Mouse (Mus musculus) left cerebral cortex, adult 11 months (tissue): ENCODE data around the gene Stk39.

Experiments
- DNase-seq: peaks from one replicate; pipeline ENCODE4 v3.0.0; 2022; ENCODE audit warnings: low spot score

Gene Stk39

GRCm38 (mm10) chr2:68458115-68458514 lies 14.0 kb downstream of the Stk39 start:
- no peak for DNase-seq

GRCm38 (mm10) chr2:68457455-68458032 lies 14.5 kb downstream of the Stk39 start:
- DNase-seq, result no peak

GRCm38 (mm10) chr2:68456899-68457298 lies 15.2 kb downstream of the Stk39 start:
- no peak for DNase-seq

DNA sequence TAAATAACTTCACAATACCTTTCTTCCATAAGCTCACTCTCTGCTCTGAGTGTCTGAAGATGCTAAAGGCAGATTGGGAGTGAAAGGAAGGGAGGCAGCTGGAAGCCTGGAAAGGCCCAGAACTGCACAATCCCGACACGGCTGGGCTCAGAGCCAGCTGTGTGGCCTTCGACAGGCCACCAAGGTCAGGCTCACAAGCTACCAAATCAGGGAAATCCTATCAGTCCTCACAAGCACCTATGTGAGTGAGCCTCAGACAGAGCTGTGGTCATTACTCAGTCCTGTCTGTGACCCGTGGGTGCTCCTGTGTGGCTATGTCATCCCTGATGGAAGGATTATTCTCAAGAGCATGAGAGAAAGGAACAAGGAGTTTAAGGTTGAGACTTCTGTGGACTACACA lies 19.7 kb downstream of the Stk39 start:
- no peak for DNase-seq

DNA sequence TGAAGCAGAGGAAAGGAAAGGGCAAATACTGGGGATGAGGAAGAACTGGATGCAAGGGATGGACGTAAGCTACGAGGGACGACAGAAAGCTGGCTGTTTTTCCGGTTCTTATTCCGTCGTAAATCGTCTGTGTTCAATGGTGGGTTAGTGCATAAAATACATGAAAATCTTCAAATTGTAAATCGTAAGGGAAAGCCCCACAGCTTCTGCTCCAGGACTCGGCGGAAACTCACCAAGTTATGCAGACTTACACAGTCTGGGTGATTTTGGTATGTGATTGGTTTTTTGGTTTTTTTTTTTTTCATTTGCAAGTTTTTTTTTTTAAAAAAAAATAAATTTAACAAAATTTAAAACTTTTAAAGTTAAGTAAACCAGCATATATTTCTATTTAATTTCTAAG lies 24.0 kb downstream of the Stk39 start:
- DNase-seq, result no peak

GRCm38 (mm10) chr2:68443141-68443540 lies 28.9 kb downstream of the Stk39 start:
- no peak for DNase-seq

DNA sequence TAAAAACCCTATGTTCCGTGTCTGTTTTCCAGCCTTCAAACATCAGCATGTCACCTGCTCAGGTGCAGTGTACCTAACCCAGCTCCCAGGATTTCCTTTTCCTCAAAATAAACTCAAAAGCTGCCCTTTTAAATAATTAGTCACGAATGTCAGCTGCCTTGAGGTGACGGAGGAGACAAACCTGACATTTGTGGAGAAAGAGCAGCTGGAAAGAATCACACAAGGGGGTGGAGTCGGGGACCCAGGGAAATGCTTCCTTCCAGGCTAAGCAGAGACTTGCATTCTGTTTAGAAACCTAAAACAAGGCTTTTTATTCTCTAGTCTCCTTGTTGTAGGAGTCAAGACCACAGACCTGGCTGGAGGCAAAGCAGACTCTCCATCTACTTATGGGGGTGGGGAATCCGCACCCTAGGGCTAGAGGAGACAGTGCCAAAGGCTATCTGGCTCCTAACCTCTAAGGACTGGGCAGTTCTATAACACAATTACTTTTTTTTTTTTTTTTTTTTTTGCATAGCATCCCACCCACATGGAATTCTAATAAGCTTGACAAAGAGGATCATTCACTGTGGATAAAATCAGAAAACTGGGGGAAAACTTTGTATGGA lies 29.9 kb downstream of the Stk39 start:
- DNase-seq, result no peak

- no peak for DNase-seq
Observed at GRCm38 (mm10) chr2:68439614-68440013, 32.5 kb downstream of the Stk39 start.

- DNase-seq, result no peak
Observed at GRCm38 (mm10) chr2:68437920-68438319, 34.1 kb downstream of the Stk39 start.

DNA sequence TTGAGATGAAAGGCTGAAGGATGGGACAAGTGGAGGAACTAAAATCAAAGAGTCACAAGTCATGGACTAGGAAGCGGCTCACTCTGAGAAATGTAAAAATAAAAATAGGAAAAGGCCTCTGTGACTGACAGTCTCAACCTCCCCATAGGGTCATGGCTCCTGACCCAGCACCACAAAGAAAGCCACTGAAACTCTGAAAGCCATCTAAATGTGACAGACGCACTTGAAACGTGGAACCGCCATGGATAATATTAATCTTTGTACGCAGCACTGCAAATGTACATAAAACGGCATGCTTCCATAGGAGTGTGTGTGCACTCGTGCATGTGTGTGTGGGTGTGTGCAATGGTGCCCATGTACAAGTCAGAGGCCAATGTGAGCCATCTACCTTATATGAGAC lies 34.9 kb downstream of the Stk39 start:
- DNase-seq, result no peak

DNA sequence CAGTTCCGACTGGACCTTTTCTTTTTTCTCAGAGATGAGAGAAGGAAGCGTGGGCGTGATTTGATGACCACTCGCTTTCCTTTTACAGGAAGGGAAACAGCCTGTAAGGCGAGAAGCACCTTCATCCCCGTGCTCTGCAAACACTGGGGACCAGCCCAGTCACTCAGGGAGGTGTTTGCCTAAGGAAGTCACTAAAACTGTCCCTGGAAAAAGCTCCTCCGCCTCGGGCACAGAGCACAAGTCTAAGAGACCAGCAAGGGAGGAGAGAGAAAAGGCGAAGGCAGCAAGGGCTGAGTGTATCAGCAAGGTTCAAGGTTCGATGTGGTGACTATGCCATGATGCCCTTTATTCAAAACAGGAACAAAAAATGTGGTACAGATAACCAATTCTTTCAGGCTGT lies 35.8 kb downstream of the Stk39 start:
- DNase-seq, result no peak

- DNase-seq, result no peak
Observed at GRCm38 (mm10) chr2:68435494-68436255, 36.4 kb downstream of the Stk39 start.

- DNase-seq, result no peak
Observed at GRCm38 (mm10) chr2:68434997-68435396, 37.1 kb downstream of the Stk39 start.

GRCm38 (mm10) chr2:68434576-68434975 lies 37.5 kb downstream of the Stk39 start:
- no peak for DNase-seq

DNA sequence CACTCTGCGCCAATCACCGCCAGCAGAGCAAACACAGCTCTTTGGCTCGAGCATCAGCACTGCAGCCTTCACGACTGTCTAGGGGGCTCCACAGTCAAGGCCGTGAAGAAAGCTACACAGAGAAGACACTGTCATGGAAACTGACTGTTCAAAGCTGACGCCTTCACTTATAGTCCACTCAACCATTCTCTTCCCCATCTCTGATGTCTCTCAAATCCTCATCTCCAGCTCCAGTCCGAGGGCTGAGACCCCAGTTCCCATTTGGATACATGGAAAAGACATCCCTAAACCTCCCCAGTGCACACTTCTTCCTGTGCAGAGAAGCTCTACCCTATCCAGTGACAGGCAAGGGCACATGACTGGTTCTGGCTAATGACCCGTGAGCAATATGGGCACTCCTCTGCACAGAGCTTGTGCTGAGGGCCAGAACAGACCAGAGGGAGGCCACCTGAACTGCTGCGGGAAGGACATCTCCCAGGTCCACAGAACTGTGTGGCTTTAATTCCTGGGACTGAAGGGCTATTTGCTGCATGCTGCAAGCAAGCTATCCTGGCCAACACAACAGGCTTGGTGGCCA lies 38.2 kb downstream of the Stk39 start:
- no peak for DNase-seq

DNA sequence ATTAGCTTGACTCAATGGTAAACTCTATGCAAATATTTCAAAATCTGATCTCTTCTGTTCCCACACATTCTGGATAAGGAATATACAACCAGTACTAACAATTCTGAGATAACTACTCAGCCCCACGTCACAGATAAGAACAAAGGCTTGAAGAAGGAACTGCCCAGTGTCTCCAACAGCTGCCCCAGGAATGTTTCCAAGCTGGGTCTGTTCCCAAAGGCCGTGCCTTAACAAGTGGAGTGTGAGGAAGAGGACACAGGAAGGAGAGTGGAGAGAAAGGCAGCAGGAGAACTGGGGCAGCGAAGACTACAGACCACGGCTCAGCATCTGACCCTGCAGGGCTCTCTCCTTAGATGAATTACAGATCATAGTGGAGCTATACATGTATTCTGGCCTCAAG lies 39.2 kb downstream of the Stk39 start:
- DNase-seq, result no peak

DNA sequence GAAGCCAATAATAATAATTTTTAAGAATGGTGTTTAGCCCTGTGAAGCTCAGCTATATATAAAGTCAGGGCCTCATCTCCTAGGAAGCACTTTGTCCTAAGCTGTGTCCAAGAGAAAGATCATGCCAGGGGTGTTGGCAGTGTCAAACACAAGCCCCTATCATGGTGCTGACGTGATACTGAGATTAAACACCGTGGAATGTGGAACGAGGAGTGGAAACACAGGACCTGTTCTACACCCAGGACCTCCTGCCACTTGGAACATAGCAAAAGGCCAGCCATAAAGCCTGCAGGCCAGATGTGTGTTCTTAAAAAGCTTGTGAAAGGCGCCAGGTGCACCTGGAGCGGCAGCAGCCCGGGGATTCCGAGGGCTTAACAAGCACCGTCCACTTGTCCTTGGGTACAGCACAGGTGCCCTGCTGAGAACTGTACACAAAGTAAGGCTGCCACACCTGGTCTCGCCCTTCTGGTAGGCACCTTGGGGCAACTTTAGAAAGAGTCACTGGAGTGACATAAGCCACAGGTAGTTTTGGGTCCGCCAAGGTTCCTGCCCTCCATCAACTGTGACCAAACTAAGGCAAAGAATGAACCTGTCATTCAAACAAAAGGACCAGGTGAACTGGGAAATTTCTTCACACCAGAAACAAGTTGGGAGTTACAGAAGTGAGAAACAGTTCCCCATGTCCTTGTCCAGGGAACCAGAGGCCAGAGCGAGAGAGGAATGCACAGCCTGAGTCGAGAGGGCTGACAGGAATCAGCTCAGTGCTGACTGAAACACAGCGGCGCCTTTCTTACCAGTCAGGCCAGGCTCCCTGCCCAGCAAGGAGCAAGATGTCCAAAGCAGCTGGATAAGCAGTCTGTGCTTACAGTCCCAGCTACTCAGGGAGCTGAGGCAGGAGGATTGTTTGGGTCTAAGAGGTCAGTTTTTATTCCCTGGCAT lies 40.8 kb downstream of the Stk39 start:
- DNase-seq, result no peak

DNA sequence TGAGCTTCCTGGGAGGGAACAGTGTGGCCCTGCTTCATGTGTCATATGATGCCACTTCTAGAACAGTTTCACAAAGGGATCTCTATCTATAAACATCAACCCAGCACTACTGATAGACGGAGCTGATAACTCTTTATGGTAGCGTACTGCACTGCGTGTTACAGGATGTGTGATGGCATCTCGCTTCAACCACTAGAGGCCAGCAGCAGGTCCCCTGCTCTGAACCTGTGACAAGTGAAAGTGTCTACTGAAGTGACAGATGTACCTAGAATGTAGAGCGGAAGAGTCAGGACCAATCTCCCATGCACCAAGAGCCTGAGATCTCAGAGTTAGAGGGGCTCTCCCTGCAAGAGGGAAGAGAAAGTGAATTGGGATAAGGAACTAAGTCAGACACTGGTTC lies 41.6 kb downstream of the Stk39 start:
- no peak for DNase-seq

DNA sequence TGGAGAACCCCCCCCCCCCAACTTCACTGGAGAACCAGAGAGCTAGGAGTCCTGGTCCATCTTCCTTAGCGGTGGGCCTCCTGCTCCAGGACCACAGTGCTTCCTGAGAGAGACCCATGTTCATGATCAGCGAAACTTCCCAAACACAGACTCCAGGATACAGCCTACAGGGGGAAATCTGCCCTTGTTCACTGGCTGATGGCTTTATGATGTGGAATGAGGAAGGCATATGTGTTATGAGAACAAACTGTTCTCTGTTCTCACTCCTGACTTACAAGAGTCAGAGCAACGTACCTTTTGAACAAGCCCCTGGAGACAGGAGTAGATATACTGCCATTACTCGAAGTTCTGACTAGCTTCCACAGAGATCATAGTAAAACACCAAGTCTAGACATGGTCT lies 42.6 kb downstream of the Stk39 start:
- DNase-seq, result no peak

- DNase-seq, result no peak
Observed at GRCm38 (mm10) chr2:68426977-68427577, 45.0 kb downstream of the Stk39 start.

- no peak for DNase-seq
Observed at GRCm38 (mm10) chr2:68426074-68426473, 46.0 kb downstream of the Stk39 start.

- no peak for DNase-seq
Observed at GRCm38 (mm10) chr2:68421002-68421401, 51.1 kb downstream of the Stk39 start.
